Mouse (Mus musculus) bone marrow, adult 2 months (tissue): Measurements from ENCODE around the gene Clec2h.

ENCODE experiments used
- CTCF ChIP-seq: fragments of 200-500 bp; IDR thresholded peaks from 2 replicates; pipeline ENCODE4 v1.5.1; 2011; ENCODE audit warnings: low read length, control low read depth; ENCODE audit not compliant: control insufficient read depth, insufficient read depth
- POLR2A ChIP-seq: fragments of 200-500 bp; IDR thresholded peaks from 2 replicates; pipeline ENCODE4 v1.6.1; 2011; ENCODE audit warnings: low read depth, mild to moderate bottlenecking, control low read depth, low read length, borderline replicate concordance; ENCODE audit not compliant: control insufficient read depth

GRCm38 (mm10) chr6:128624425-128624824 lies 37.8 kb upstream of the Clec2h start:
- no peak for TF ChIP-seq POLR2A
- TF ChIP-seq CTCF, result no peak
